Mouse (Mus musculus) gonadal fat pad, adult 2 months (tissue): ENCODE data around the gene Nsl1. TPM values are rescaled to one million over a fixed set of nuclear protein-coding genes. Genes with fewer than 3 reads are reported as not detected.

Source experiments
- DNase-seq: peaks from one replicate; pipeline ENCODE4 v3.0.0-alpha.2; 2012; ENCODE audit warnings: low read depth
- polyA plus RNA-seq: library from polyadenylated mRNA; depleted of rRNA; stranded (reverse); fragments of >200 nt; gene quantifications from 2 replicates; pipeline ENCODE4 v1.2.3, GENCODE M21; 2012

Nsl1 gene
- polyA plus RNA-seq, 1 experiment, result 0.31 TPM

DNA sequence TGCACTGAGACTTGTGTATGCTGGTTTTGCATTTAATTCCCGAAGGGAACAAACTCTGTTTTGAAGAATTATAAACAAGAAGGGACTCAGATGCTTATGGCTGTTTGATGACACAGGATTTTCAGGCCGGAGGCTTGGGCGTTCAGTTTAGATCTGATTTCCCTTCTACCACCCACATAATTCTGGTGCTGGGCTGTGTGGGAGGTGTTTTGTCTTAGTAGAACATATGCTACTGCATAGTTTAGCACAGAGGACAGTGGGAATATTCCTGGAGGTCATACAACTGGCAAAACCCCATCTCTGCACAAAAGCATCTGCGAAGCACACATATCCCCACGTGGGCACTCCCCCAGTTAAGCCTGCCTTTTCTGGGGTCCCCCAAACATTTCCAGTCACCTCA is 30.8 kb downstream of the Nsl1 start:
- no peak for DNase-seq

DNA sequence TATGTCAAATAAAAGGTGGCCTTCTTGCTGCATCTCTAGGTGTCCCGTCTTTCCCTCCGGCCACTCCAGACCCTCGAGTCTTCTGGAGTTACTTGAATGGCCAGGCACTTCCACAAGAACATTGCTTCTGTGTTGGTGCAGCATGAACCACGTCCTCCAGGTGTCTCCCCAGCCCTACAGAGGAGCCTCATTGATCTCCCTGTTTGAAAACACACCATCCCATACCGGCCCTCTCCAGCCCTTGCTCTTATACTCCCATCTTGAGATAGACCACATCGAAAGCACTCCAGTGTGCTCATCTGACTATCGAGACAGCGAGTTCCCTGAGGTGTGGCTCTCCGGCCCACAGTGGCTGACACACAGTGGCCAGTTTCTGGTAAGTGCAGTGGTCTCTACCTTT is 32.2 kb downstream of the Nsl1 start:
- DNase-seq, result no peak

DNA sequence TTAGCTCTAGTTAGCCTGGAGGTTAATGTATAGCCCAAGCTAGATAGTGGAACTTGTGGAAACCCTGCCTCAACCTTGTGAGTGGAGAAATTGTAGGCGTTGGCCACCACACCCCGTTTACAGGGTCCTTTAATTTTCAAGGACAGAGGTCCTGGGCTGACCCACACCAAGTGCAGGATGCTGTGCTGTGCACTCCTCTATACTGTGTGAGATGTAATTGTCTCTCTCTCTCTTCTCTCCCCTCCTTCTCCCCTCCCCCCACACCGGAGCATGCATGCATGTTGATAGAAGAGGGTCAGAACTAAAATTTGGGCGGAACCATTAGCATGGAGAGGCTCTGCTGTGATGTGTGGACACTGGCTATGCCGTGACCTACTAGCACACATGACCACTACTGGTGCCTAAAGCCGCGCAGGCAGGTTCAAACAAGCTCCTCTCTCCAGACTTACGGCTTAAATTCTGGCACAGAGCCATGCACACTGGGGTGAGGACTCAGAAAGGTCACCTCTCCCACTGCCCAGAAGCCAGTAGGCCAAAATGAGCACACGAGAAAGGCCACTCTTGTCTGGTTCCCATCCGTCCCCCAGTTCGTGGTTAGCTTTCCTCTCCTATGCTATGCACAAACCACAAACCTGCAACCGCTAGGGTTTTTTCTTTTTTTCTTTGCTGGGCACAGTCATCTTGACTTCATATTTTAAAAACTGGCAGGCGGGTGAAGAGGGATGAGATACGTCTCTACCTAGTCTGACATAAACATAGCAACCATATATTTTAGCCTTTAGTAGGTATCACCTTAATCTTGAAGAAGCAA is 34.3 kb downstream of the Nsl1 start:
- DNase-seq, result no peak

DNA sequence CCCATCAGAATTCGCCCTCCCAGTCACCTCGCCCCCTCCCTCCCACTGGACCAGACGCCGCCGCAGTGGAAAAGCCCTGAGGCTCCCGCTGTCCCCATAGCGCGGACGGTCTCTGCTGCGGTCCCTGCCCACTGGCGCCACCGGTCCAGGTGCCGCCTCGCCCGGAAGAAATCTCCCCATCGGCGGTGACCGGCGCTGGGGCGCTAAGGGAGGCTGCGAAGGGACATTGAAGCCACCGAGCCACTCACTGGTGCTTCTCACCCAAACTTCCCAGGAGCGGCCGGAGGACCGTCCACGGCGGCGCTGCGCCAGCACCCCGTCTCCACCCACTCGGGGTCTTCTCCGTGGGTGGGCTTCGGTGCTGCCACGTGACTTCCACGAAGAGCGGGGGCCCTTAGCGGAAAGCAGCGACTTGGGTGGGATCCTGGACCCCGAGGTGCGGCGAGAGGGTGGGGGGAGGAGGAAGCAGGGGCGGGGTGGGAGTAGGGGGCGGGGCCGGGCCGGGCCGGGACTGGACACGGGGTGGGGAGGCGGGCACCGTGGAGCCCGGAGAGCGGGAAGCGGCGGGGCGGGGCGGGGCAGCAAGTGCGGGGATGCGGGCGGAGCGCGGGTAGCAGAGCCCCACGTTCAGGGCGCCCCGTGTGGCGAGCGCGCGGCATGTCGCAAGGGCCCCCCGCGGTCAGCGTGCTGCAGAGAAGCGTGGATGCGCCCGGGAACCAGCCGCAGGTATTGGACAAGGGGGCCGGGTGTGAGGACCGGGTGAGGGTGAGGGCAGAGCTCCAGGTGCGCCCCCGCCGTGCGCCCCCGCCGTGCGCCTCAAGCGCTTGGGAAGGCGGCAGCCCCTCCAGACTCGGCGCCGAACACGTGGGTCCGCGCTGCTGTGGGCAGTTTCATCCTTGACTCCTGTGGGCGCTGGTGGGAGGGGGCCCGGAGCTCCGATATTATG is 35.3 kb downstream of the Nsl1 start, which contains the start of gene Batf3:
Batf3 (plus strand) TSS at position 46 of the 946 bp plus-strand sequence.
- no peak for DNase-seq

DNA sequence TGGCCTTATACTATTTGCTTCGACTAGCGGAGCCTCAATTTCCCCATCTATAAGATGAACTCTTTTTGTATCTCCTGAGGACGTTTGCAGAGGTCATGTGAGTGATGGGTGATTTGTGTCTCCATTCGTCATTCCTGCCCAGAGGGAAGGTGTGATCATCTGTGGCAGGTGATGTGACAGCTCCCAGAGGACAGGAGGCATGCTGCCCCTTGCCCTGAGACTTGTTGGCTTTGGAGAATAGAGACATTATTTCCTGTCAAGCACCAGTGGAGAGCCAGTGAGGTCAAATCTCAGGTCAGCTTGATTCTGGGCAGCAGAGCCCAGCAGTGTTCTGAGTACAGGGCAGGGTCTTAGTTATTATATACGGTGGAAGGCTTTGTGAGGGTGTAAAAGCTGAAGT is 36.3 kb downstream of the Nsl1 start:
- no peak for DNase-seq

DNA sequence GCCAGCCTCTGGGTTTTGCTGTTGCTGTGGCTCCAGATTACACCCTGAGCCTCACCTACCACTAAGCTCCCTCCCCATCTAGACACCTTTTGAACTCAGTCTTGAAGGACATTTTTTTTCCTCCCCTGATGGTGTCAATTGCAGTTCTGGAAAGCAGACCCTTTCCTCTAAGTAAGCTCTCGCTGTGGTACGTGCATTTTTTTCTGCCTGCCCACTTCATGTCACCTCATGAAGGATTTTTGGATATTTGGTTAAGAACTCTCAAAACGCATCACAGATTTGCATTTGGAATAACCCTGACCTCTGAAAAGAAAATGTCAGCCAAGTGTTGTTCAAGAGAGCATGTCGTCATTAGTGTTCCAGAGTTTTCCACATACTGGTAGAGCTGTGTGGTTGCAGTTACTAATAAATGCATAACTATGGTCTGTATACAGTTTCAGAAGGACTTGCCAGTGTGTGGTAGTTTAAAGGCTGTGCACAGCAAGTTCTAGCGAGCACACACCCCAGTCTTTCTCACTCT is 37.0 kb downstream of the Nsl1 start:
- DNase-seq, result no peak

DNA sequence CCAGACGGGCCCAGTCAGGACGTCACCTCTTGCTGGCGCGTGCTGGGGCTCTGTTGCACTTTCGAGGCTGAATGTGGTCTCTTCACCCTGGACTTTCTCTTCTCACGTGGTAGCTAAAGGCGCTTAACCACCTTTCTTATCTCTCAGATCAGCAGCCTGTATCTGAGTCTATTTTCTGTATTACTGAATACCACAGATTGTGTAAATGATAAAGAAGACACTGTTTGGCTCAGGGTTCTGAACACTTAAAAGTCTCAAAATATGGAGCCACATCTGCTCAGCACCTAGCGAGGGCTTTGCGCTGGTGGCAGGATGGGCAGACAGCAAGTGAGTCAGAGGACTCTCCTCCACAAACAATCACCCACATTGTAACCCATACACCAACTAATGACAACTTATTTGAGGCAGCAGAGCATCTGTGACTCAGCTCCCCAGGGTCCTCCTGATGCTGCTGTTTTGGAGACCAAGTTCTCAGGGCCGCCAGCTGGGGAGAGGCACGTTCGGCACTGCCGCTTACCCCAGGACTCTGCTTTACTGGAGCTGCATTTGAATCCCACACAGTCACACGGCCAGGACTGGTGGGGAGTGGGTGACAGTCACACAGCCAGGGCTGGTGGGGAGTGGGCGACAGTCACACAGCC is 40.0 kb downstream of the Nsl1 start:
- DNase-seq, result no peak

DNA sequence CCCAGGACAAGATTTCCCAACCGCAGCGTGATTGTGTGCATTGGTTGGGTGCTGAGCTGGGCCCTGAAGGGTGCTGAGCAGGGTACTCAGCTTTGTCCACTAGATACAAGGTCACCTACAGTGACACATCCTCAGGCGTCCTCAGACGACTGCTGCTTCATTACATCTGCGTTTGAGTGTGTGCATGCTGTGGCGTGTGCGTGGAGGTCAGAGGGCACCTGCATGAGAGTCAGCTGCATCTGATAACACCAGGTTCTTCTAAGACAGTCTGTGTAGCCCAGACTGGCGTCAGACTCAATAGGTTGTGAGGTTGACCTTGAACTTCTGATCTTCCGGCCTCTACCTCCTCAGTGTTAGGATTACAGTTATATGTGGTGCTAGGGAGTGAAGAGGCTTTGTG is 42.4 kb downstream of the Nsl1 start:
- DNase-seq, result no peak

DNA sequence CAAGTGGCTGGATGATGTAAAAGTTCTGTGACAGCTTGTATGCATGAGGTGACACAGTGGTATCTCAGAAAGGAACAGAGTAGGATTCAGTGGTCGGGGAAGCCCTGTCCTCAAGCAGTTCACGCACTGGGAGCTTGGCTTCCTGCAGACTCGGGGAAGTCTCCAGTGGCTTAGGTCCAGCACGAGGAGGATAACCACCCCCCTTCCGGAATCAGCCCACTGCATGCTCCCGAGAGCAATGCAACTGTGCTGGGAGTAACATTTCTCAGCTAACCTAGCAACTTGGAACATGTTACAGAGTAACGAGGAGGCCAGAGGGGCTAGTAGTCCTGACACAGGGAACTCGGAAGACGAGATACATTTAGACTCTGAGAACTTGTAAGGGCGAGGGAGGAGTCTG is 44.5 kb downstream of the Nsl1 start:
- DNase-seq, result no peak

DNA sequence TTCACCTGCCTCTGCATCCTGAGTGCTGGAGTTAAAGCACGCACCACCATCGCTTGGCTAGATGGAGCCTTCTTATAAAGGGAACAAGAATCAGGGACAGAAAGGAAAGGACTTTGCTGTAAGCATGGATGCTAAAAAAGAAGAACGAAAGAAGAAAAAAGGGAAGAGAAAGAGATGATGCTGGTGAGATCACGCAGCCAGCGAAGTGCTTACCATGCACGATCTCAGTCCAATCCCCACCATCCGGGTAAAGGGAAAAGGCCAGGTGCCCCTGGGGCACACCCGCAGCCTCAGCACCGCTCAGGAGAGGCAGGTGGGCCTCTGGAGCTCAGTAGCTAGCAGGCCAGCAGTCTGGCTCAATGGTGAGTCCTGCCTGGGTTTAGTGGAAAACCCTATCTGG is 47.1 kb downstream of the Nsl1 start:
- DNase-seq, result no peak

DNA sequence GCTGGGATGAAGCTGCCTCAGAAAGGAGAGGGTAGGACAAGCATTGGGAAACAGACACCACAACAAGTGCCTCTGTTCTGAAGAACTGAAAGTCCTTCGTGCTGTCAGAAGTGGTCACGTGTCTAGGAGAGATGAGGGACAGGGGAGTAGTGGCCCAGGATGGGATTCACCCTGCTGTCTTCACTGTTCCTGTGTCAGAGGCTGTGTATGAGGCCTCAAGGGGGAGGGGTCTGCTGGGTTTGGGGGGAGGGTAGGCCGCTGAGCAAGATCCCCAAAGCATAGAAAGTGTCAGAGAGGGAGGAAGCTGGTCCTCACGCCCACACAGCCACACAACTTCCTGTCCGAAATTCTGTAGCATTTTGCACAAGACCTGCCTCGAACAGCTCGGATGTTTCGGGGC is 48.3 kb downstream of the Nsl1 start:
- DNase-seq, result no peak

DNA sequence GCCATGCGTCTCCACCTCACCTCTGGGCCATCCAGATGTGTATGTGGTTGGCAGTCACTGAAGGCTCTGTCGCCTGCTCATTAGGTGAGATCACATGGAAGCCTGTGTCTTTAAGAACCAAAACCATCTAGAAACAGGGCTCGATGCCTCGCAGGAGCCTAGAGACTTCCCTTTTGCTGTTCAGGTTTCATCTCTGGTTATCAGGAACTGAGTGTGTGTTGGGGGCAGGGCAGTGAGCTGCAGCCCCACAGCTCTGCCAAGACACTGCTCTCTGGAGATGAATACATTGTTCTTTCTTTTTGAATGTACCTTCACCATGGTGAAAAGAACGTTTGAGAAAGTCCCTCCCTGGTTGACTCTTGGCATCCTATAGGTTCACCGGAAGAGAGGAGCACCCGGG is 52.1 kb downstream of the Nsl1 start:
- DNase-seq, result no peak

DNA sequence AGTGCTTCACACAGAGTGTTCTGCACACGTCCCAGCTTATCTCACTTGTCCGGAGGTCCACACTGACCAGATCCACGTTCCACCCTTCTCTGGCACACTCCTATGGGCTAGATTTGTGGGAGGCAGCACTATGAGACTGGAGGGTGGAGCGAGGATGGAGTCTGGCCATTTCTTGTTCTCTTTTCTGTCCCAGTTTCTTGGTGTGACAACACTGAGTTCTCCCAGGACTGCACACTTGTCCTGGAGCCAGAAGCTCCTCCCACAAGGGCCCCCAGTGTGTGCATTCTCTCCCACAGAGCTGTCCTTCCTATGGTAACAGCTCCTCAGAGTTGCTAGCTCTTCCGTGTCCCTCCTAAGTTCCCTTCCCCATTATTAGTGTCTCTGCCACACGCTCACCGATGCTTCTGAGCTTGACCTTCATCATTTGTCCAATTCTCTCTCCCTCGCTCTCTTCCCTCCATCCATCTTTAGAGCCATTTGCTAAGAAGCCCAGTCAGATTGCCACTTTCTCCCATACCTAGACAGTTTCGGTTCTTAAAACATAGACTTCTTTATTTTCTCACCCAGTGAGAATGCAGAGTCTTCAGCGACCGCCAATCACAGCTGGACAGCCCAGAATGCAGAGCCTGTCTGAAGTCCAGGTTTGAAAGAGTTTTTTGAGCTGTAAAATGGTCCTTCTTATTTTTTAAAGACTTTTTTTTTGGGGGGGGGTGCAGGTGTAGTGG is 52.9 kb downstream of the Nsl1 start:
- no peak for DNase-seq

DNA sequence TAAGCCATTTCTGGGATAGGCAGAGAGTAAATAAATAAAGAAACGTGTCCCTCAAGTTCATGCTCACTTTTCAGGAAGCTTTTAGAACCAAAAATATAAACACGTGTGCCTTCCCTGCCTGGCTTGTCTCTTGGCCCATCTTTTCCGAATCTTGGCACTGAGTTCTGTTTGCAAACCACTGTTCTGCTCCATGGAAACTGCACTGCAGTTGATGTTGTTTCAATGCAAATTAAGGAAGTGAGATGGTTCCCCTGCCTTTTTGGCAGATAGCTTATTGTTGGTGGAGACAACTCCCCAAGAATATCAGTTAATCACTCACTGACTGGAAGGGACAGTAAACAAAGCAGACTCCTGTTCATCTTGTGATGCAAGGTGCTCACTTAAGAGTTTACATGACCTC is 59.9 kb downstream of the Nsl1 start:
- no peak for DNase-seq

DNA sequence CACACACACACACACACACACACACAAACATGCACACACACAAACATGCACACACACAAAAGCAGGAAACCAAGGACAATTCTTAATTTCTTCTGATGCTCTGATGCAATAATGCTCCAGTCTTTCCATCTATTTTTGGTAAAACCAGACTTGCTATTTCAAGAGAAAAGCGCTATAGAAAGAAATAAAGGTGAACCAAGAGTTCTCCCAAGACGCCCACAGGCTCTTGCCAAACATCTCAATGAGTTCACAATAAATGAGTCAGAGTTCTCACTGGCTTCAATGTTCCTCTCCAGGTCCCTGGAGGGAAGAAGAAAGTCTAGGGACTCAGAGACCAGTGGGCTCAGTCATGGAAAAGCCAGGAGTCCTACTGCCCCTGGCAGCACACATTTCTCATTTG is 60.9 kb downstream of the Nsl1 start:
- peak; percentile 59 for DNase-seq

DNA sequence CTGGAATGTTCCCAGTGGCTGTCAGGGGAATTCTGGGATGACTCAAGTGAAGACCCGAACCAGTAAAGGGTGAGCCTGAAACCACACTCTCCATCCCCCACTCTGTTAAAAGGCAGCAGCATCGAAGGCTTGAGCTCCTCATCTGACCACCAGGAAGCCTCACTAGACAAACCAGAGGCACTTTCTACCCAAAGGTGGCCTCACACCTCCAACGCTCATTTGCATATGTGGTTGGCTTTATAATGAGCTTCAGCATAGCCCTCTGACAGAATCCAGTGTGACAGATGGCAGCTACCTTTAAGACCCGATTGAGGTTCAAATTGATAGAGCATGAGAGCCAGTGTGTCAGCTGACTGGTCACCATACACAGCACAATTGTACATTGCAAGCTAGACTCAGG is 61.5 kb downstream of the Nsl1 start:
- DNase-seq, result no peak

DNA sequence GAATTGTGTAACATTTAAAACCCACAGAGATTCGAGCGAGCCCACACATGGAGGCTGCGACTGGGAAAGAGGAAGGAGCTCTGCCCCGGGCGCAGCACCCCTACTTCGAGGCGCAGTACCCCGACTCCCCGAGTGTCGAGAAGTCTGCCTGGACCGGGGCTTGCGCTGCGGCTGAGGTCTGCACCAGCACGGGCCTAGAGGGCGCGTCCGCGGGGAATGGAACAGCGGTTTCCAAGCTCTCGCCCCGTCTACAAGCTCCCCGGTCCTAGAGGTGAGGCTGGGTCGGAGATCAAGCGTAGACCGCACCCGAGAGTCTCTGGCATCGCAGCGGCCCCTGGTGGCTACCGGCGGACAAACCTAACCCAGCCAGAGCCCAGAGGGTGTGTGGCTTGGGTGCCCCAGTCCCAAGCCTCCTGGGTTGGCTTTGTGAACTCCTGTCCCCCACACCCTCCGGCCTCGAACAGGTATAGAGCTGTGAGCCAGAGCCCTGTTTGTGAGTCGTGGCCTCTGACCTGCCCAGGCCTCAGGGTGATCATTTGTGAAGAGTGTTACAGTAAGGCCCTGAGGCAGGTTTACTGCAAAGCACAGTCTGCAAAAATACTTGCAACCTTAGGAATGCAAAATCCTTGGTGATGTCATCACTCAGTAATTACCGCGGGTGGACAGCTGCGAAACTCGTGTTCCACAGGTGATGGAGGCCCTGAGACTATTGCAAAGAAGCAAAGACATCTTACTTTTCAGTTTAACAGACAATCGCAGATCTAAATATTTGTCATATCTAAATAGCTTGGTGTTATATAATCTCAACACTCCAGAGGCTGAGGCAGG is 63.2 kb downstream of the Nsl1 start:
- DNase-seq, result no peak

DNA sequence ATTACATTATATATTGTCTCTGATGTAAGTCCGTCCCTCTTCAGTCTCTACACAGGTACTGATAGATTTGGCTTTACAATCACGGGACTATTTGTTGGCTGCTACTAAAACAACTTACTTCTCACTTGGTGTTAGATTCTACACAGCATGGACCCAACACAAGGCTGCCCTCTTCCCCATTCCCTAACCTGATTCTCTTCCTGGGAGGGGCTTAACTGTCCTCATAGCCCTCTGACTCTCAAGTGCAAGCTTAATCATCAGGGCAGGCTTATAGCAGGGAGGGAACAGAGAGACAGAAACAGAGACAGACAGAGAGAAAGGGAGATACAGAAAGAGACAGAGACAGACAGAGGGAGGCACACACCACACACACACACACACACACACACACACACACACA is 68.9 kb downstream of the Nsl1 start:
- DNase-seq, result no peak

DNA sequence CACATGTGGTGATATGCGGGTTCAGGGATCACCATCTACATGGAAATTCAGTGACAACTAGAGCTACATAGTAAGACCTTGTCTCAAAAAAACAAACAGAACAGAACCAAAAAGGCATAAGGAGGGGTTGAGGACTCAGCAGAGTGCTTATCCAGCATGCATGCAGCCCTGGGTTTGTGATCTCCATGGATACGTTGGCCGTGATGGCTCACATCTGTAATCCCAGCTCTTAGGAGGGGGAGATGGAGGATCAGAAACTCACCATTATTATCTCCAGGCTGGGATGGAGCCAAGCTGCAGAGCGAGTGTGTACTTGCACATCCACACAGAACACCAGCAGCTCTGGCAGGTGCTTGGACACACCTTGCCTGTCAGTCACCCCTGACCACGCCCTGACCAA is 69.4 kb downstream of the Nsl1 start:
- DNase-seq, result no peak

DNA sequence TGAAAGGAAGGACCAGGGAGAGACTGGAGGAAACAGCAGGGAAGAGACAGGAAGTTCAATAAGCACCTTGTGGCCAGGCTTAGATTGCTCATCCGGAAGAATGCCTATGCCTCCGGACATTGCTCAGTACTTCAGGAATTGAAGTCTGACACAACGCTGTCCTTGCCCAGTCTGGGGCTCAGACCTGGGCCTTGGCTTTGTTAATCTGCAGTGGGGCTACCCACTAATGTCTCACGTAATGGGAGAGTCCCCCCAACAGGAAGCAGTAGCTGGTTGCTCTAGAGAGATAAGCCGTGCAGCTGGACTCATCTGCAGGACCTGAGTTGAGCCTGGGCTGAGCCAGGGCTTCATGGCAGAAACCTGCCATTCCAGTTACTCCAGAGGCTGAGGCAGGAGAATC is 70.1 kb downstream of the Nsl1 start:
- DNase-seq, result no peak

DNA sequence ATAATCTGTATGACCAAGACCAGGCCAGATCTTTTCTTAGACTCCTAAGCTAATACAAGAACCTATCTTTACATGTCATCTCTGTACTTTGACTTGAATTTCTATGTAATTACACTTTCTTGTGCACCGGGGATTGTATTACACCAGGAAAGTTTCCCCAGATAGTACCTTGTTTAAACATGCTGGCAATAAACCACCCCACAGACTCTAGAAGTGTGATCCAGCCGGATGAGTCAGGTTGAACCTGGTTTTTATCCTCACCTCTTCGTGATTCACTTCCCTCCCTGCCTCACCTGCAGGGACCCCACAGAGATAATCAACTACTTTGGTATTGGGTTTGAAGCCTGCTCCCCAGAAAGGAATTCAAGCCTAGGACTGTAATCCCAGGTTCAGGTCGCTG is 72.6 kb downstream of the Nsl1 start:
- no peak for DNase-seq
